Mouse (Mus musculus): Measurements from ENCODE around the gene Ykt6. TPM values are rescaled to one million over a fixed set of nuclear protein-coding genes. Genes with fewer than 3 reads are reported as not detected.
"Not testable (repeated sequence)": the region's sequence is repeated elsewhere in the genome, so short reads cannot be mapped to it uniquely, and the experiment has no call there.

Gene Ykt6
- polyA plus RNA-seq, 1 experiment = 30.8 TPM

- Histone ChIP-seq H3K4me1 (ENCODE audit: control insufficient read depth, insufficient read depth, low read length) (peaks cover 9% of the 10 kb centered on the region), H3K27ac (ENCODE audit: control insufficient read depth, insufficient read depth, low read depth, low read length, poor library complexity) (peak overlapping the region; percentile 22; the same call in 1 of the 2 replicates), H3K4me3 (replicated peaks; ENCODE audit: control insufficient read depth, low read depth, low read length) (no peak overlapping the region)
- 21% methylated on average over 2 of the region's 2 CpGs for WGBS
- no peak for TF ChIP-seq CTCF (IDR thresholded peaks at IDR 0.05; ENCODE audit: control insufficient read depth, insufficient read depth, low read length)
- TF ChIP-seq POLR2A (IDR thresholded peaks at IDR 0.05; ENCODE audit: borderline replicate concordance, control insufficient read depth, low read depth, low read length) = no peak
Observed at GRCm38 (mm10) chr11:6003046-6003639, 47.6 kb downstream of the Ykt6 start.

- peak overlapping the region; percentile 85 for H3K27ac ChIP-seq (ENCODE audit: control insufficient read depth, insufficient read depth, low read depth, low read length, poor library complexity)
- WGBS = 0% methylated on average over 1 of the region's 4 CpGs
- H3K4me1 ChIP-seq (ENCODE audit: control insufficient read depth, insufficient read depth, low read length); H3K4me3 ChIP-seq (replicated peaks; ENCODE audit: control insufficient read depth, low read depth, low read length): not testable (repeated sequence)
Observed at GRCm38 (mm10) chr11:6005374-6006043, 50.0 kb downstream of the Ykt6 start.

GRCm38 (mm10) chr11:6006351-6007009, 51.0 kb downstream of the Ykt6 start:
- not testable (repeated sequence) for H3K4me1 ChIP-seq (ENCODE audit: control insufficient read depth, insufficient read depth, low read length)
- H3K4me3 ChIP-seq (replicated peaks; ENCODE audit: control insufficient read depth, low read depth, low read length) = peak overlapping the region; percentile 53
- 2% methylated on average over 40 of the region's 44 CpGs for WGBS
- H3K27ac ChIP-seq (ENCODE audit: control insufficient read depth, insufficient read depth, low read depth, low read length, poor library complexity) = peak overlapping the region; percentile 73

DNA sequence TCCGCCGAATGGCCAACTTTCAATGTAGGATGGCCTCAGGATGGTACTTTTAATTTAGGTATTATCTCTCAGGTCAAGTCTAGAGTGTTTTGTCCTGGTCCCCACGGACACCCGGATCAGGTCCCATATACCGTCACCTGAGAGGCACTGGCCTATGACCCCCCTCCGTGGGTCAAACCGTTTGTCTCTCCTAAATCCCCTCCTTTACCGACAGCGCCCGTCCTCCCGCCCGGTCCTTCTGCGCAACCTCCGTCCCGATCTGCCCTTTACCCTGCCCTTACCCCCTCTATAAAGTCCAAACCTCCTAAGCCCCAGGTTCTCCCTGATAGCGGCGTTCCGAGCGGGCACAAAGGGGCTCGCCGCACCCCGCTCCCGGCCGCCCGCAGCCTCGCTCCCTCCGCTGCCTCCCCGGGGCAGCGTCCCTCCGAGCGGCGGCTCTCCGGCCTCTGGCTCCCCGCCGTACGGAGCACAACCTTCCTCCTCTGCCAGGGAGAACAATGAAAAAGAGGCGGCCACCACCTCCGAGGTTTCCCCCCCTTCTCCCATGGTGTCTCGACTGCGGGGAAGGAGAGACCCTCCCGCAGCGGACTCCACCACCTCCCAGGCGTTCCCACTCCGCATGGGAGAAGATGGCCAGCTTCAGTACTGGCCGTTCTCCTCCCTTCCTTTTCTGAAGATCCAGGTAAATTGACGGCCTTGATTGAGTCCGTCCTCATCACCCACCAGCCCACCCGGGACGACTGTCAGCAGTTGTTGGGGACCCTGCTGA, 51.7 kb downstream of the Ykt6 start:
- peak overlapping the region; percentile 68 for H3K4me3 ChIP-seq (replicated peaks; ENCODE audit: control insufficient read depth, low read depth, low read length)
- peak overlapping the region; percentile 88 for H3K27ac ChIP-seq (ENCODE audit: control insufficient read depth, insufficient read depth, low read depth, low read length, poor library complexity)
- H3K4me1 ChIP-seq (ENCODE audit: control insufficient read depth, insufficient read depth, low read length) = not testable (repeated sequence)
- WGBS = under 1% methylated on average over 25 of the region's 49 CpGs

- not testable (repeated sequence) for H3K4me1 ChIP-seq (ENCODE audit: control insufficient read depth, insufficient read depth, low read length); H3K4me3 ChIP-seq (replicated peaks; ENCODE audit: control insufficient read depth, low read depth, low read length)
- H3K27ac ChIP-seq (ENCODE audit: control insufficient read depth, insufficient read depth, low read depth, low read length, poor library complexity) = peak overlapping the region; percentile 88
- WGBS = 8% methylated on average over 13 of the region's 13 CpGs
Observed at GRCm38 (mm10) chr11:6007779-6008128, 52.3 kb downstream of the Ykt6 start.

- H3K4me3 ChIP-seq (replicated peaks; ENCODE audit: control insufficient read depth, low read depth, low read length); H3K4me1 ChIP-seq (ENCODE audit: control insufficient read depth, insufficient read depth, low read length): not testable (repeated sequence)
- 90% methylated on average over 3 of the region's 18 CpGs for WGBS
- peak overlapping the region; percentile 54; the same call in 1 of the 2 replicates for H3K27ac ChIP-seq (ENCODE audit: control insufficient read depth, insufficient read depth, low read depth, low read length, poor library complexity)
Observed at GRCm38 (mm10) chr11:6010751-6011482, 55.4 kb downstream of the Ykt6 start.

DNA sequence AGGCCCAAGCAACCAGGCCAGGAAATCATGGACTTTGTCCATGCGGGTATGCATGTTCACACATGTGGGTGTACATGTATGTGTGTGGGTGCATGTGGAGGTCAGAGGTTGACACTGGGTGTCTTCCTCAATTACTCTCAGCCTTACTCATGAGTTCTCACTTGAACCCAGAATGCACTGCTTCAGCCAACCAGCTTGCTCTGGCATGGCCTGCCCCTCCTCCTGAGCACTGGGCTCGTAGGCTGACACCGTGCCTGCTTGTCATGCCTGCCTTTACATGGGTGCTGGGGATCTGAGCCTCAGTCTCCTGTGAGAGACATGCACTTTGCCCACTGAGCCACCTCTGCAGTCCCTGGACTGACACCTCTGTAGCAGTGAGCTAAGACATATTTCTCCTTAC, 56.4 kb downstream of the Ykt6 start:
- 95% methylated on average over 3 of the region's 3 CpGs for WGBS
- Histone ChIP-seq H3K4me3 (replicated peaks; ENCODE audit: control insufficient read depth, low read depth, low read length) (no peak overlapping the region), H3K27ac (ENCODE audit: control insufficient read depth, insufficient read depth, low read depth, low read length, poor library complexity) (peak overlapping the region; percentile 56; the same call in 1 of the 2 replicates), H3K4me1 (ENCODE audit: control insufficient read depth, insufficient read depth, low read length) (peaks cover 1% of the 10 kb centered on the region; the same call in 1 of the 2 replicates)
- TF ChIP-seq CTCF (IDR thresholded peaks at IDR 0.05; ENCODE audit: control insufficient read depth, insufficient read depth, low read length) = no peak
- TF ChIP-seq POLR2A (IDR thresholded peaks at IDR 0.05; ENCODE audit: borderline replicate concordance, control insufficient read depth, low read depth, low read length) = peak; percentile 28; the same call in 1 of the 2 replicates

GRCm38 (mm10) chr11:6013359-6013758, 57.9 kb downstream of the Ykt6 start:
- TF ChIP-seq CTCF (IDR thresholded peaks at IDR 0.05; ENCODE audit: control insufficient read depth, insufficient read depth, low read length) = peak; percentile 2; the same call in 1 of the 2 replicates
- TF ChIP-seq POLR2A (IDR thresholded peaks at IDR 0.05; ENCODE audit: borderline replicate concordance, control insufficient read depth, low read depth, low read length) = no peak
- Histone ChIP-seq H3K4me1 (ENCODE audit: control insufficient read depth, insufficient read depth, low read length) (peaks cover 6% of the 10 kb centered on the region), H3K4me3 (replicated peaks; ENCODE audit: control insufficient read depth, low read depth, low read length) (no peak overlapping the region), H3K27ac (ENCODE audit: control insufficient read depth, insufficient read depth, low read depth, low read length, poor library complexity) (no peak overlapping the region)
- WGBS = 70% methylated on average over 2 of the region's 2 CpGs

Data from bone marrow, adult 2 months (tissue).